Mouse (Mus musculus): ENCODE results near the gene Sap18b.
"Not testable (repeated sequence)": the region's sequence is repeated elsewhere in the genome, so short reads cannot be mapped to it uniquely, and the experiment has no call there.

Gene Sap18b

DNA sequence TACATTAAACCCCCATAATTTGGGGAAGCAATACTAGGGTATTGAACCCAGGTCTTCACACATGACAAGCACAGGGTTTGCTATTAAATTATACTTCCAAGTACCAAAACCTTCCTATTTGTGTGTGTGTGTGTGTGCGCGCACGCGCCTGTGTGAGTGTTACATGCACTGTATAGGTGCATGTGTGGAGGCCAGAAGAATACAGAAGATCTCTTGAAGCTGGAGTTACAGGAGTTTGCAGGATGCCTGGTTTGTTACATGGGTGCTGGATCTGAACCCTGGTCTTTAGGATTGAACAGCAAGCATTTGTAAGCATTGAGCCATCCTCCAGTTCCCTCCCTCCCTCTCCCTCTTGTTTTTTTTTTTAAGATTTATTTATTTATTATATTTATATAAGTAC lies 14.1 kb downstream of the Sap18b start:
- Histone ChIP-seq H3K27me3 (ENCODE audit: control insufficient read depth, insufficient read depth, low read length, poor library complexity, severe bottlenecking) (no peaks in the 10 kb centered on the region), H3K36me3 (ENCODE audit: control insufficient read depth, insufficient read depth, low read length, poor library complexity, severe bottlenecking) (peaks cover 2% of the 10 kb centered on the region; the same call in 1 of the 2 replicates)
- no peak for DNase-seq (ENCODE audit: low read depth, low spot score)

DNA sequence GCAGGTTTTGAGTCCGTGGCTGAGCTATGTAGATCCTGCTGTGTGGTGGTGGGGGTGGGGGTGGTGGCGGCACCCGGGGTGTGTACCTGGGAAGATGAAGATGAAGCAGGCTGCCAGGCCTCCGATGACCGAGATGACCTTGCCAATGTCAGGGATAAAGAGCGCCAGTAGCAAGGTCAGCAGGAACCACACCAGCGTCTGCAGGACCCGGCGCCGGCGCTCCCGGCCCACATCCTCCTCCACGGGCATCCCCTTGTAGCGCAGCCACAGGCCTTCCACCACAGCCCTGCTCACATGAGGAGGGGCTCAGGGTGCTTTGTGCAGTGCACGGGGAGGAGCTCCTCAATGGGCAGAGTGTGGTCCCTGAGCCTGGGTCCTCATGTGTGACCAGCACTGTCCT lies 16.3 kb downstream of the Sap18b start:
- Histone ChIP-seq H3K36me3 (ENCODE audit: control insufficient read depth, insufficient read depth, low read length, poor library complexity, severe bottlenecking) (peaks cover 4% of the 10 kb centered on the region), H3K27me3 (ENCODE audit: control insufficient read depth, insufficient read depth, low read length, poor library complexity, severe bottlenecking) (no peaks in the 10 kb centered on the region)
- DNase-seq (ENCODE audit: low read depth, low spot score): no peak

DNA sequence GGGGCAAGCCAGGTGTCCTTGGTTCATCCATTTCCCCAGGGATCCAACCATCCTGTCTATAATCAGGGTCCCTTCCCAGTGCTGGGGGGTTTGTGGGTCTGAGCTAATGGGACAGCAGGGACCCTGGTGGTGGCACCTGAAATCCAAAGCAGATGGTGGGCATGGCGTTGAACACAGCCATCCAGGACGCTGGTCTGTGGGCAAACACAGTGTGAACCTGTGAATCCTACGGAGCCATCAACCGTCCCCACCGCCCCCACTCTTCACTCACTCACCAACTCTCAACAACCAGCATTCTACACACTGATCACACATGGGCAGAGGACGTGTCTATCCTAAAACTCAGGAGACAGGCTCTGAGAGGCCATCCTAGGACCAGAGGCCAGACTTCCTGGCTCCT lies 18.8 kb downstream of the Sap18b start:
- Histone ChIP-seq H3K27me3 (ENCODE audit: control insufficient read depth, insufficient read depth, low read length, poor library complexity, severe bottlenecking) (no peaks in the 10 kb centered on the region), H3K36me3 (ENCODE audit: control insufficient read depth, insufficient read depth, low read length, poor library complexity, severe bottlenecking) (peaks cover 7% of the 10 kb centered on the region)
- DNase-seq (ENCODE audit: low read depth, low spot score): no peak

DNA sequence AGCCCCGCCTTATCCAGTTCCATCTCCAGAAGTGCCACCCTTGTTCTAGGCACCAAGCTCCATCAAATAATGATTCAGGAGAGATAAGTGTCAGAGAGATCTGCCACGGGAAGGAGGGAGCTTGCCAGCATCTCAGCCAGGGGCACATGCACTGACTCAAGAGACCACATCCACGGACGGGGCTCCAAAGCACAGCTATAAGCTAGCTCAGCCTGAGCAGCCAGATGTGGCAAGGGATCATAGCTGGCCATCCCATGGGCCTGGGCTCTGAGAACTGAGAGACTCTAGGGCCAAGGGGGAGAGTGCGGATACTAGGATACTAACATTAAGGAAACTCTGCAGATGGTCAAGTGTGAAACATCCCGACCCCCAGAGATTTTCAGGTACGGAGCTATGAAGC lies 19.9 kb downstream of the Sap18b start:
- no peak for DNase-seq (ENCODE audit: low read depth, low spot score)
- H3K36me3 ChIP-seq (ENCODE audit: control insufficient read depth, insufficient read depth, low read length, poor library complexity, severe bottlenecking): peaks cover 7% of the 10 kb centered on the region
- no peaks in the 10 kb centered on the region for H3K27me3 ChIP-seq (ENCODE audit: control insufficient read depth, insufficient read depth, low read length, poor library complexity, severe bottlenecking)

DNA sequence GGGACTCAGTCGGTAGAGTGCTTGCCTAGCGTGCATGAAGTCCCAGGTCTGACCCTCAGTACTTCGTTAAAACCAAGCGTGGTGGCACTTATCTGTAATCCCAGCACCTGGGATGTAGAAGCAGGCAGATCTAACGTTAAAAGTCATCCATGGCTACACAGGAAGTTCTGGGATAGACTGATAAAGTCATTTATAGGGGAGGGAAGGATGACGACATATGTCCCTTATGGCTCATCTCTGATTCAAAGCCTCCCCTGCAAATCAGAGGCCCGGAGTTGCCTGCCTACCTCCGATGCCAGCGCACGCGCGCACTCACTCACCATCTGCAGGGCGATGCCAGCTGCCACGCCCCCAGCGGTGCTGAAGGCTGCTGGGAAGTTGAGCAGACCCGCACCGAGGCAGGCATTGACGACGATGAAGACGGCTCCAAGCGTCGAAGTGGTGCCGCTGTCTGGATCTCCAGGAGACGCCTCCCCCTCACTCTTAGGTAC lies 23.0 kb downstream of the Sap18b start:
- peaks cover 5% of the 10 kb centered on the region for H3K36me3 ChIP-seq (ENCODE audit: control insufficient read depth, insufficient read depth, low read length, poor library complexity, severe bottlenecking)
- DNase-seq (ENCODE audit: low read depth, low spot score): no peak
- H3K27me3 ChIP-seq (ENCODE audit: control insufficient read depth, insufficient read depth, low read length, poor library complexity, severe bottlenecking): no peaks in the 10 kb centered on the region

DNA sequence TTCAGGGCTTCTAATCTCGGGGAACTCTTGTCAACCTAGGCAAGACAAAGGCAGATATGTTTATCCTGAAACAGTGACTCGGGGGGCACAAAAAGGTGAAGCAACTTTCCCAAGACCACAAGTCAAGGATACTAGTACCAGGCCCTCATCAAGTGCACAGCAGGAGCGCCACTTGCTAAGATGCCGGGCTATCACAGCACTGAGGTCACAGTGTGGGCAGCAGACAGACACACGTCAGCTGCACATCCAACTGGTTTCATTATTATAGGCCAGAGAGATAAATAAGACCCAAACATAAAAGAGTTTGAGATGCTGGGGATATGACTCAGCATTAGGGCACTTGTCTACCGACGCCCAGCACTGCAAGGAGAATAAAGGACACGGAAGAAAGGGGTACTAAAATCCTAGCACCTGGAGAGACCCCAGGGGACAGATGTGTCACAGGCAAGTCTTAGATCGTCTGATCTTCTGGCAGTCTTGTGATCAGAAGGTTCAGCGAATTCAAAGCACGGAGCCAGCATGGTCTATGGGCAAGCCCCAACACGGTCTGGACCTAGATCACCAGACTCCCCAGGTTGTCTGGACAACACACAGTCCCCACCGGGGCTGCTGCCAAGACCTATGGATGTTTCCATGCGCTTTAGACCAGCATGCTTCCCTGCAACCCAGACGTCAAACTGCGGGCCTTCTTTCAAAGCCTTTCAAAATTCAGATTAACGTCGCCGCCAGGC lies 23.8 kb downstream of the Sap18b start:
- H3K27me3 ChIP-seq (ENCODE audit: control insufficient read depth, insufficient read depth, low read length, poor library complexity, severe bottlenecking): no peaks in the 10 kb centered on the region; the same call in 1 of the 2 replicates
- no peak for DNase-seq (ENCODE audit: low read depth, low spot score)
- peaks cover 5% of the 10 kb centered on the region for H3K36me3 ChIP-seq (ENCODE audit: control insufficient read depth, insufficient read depth, low read length, poor library complexity, severe bottlenecking)

DNA sequence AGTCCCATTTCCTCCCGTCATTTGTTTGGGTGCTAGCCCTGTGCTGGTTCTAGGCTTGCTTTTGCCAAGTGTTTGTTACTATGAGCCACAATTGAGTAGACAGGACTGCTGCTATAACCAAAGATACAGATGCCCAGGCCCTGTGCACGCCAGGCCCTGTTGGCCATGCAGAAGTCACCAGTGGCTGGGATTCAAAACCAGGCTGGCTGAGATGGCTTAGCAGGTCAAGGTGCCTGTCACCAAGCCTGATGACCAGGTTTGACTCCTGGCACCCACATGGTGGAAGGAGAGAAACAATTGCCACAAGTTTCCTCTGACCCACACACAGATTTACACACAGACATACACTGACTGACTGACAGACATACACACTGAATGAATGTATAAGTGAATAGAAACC lies 25.2 kb downstream of the Sap18b start:
- H3K27me3 ChIP-seq (ENCODE audit: control insufficient read depth, insufficient read depth, low read length, poor library complexity, severe bottlenecking): no peaks in the 10 kb centered on the region; the same call in 1 of the 2 replicates
- no peak for DNase-seq (ENCODE audit: low read depth, low spot score)
- peaks cover 5% of the 10 kb centered on the region for H3K36me3 ChIP-seq (ENCODE audit: control insufficient read depth, insufficient read depth, low read length, poor library complexity, severe bottlenecking)

DNA sequence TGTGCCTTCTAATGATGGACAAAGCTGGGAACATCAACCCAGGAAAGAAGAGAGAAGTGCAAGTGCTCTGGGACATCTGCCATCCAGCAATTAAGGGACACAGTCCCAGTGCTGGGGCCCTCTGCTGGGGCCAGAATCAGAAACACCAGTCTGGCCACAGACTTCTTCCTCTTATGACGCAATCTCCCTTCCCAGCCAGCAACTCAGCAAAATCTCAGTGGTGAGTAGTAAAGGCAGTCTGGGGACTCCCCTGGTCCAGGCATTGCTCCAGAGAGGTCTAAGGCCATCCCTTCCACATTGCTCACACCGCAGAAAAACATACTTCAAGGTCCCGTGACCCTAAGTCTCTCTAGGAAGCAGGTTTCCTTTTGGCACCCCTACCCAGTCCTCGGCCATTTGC lies 27.1 kb downstream of the Sap18b start:
- peak; percentile 32 for DNase-seq (ENCODE audit: low read depth, low spot score)
- peaks cover 3% of the 10 kb centered on the region for H3K36me3 ChIP-seq (ENCODE audit: control insufficient read depth, insufficient read depth, low read length, poor library complexity, severe bottlenecking)
- no peaks in the 10 kb centered on the region; the same call in 1 of the 2 replicates for H3K27me3 ChIP-seq (ENCODE audit: control insufficient read depth, insufficient read depth, low read length, poor library complexity, severe bottlenecking)

DNA sequence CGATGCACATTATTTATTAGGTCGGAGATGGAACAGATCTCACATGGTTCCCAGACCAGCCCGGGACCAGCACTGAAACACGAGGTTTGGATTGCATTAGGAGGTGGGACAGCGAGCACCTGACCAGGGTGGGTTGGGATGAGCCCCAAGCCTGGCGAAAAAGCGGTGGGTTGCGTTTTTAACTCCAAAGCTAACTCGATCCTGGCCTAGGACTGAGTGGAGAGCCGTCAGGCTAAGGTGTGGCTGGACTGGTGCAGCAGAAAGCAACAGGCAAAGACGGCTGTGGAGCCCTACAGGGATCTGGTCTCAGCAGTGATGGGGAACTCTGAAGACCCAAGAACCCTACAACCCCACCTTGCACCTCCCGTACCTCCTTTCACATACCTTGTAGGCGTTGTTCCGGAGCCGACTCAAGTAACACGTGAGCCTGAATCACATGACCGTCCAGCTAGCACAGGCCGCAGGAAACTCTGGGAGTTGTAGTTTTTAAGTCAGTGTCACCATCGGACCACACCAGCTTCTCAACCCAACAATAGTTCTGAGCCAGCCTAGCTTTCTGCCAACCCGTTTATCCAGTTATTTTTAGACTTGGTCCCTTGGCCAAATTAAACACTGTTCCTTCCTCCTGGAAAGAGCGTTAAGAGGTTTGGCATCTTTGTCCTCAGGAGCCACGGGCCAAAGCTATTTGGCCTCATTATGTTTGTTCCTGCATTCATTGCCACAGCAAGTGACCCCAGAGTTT lies 28.1 kb downstream of the Sap18b start, which contains the start of gene Slc38a7:
Gene Slc38a7, minus strand, starts transcription at position 438 of the 742 bp plus-strand sequence.
- H3K27me3 ChIP-seq (ENCODE audit: control insufficient read depth, insufficient read depth, low read length, poor library complexity, severe bottlenecking): no peaks in the 10 kb centered on the region; the same call in 1 of the 2 replicates
- peaks cover 2% of the 10 kb centered on the region; the same call in 1 of the 2 replicates for H3K36me3 ChIP-seq (ENCODE audit: control insufficient read depth, insufficient read depth, low read length, poor library complexity, severe bottlenecking)
- peak; percentile 93 for DNase-seq (ENCODE audit: low read depth, low spot score)

DNA sequence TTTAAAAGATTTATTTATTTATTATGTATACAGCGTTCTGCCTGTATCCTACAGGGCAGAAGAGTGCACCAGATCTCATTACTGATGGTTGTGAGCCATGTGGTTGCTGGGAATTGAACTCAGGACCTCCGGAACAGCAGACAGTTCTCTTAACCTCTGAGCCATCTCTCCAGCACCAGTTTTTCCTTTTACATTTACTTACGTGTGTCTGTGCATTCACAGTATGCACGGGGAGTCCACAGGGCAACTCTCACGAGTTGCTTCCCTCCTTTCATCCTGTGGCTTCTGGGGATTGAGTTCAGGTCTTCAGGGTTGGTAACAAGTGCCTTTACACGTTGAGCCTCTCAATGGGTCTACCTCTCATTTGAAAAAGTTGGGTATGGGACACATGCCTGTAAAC lies 29.0 kb downstream of the Sap18b start:
- Histone ChIP-seq H3K27me3 (ENCODE audit: control insufficient read depth, insufficient read depth, low read length, poor library complexity, severe bottlenecking) (no peaks in the 10 kb centered on the region; the same call in 1 of the 2 replicates), H3K36me3 (ENCODE audit: control insufficient read depth, insufficient read depth, low read length, poor library complexity, severe bottlenecking) (no peaks in the 10 kb centered on the region)
- DNase-seq (ENCODE audit: low read depth, low spot score): no peak

DNA sequence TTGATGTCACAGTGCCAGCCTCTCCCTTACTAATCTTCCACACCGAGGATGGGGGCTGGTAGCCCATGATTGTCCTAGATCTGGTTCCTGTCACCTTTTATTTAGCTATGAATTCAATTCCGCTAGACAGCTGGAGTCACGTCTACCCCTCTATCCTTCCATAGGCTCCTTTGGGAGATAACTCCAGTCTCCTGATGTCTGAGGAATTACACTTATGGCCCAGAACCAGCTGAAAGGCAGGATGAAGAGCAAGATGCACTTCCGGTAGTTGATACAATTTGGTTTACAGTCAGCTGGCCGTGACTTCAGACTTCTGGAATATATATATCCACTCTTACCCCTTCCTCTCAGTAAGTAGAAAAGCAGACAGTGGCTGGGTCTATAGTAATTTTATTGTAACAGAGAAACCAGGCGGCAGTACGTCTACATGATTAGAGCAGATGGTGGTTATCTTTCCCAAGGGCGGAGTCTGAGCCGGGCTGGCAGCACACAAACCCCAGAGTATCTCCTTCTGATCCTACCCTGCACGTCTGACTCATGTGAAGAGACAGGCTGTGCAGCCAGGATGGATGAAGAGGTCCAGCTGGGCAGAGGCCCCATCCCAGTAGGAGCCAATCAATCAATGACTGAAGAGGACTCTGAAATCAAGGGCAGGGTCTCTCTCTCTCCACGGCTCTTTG lies 38.8 kb downstream of the Sap18b start:
- not testable (repeated sequence) for H3K36me3 ChIP-seq (ENCODE audit: control insufficient read depth, insufficient read depth, low read length, poor library complexity, severe bottlenecking); H3K27me3 ChIP-seq (ENCODE audit: control insufficient read depth, insufficient read depth, low read length, poor library complexity, severe bottlenecking); DNase-seq (ENCODE audit: low read depth, low spot score)

DNA sequence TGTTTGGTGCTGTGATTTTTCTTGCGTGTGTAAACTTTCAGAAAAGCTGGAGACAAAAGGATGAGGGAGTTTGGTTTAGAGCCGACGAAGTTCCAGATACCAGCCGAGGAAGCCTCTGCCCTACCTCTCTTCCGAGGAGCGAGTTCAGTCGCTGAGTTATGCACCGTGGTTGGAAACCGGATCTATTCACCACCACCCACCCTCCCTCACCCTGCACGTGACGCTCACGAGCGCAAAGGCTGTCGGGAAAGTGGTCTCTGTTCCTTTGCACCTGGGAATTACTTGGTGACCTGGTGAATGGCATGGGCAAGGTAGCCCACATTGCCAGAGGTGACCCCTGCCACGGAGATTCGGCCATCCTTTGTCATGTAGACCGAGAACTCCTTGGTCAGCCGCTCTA lies 39.7 kb downstream of the Sap18b start:
- not testable (repeated sequence) for H3K27me3 ChIP-seq (ENCODE audit: control insufficient read depth, insufficient read depth, low read length, poor library complexity, severe bottlenecking); DNase-seq (ENCODE audit: low read depth, low spot score); H3K36me3 ChIP-seq (ENCODE audit: control insufficient read depth, insufficient read depth, low read length, poor library complexity, severe bottlenecking)

DNA sequence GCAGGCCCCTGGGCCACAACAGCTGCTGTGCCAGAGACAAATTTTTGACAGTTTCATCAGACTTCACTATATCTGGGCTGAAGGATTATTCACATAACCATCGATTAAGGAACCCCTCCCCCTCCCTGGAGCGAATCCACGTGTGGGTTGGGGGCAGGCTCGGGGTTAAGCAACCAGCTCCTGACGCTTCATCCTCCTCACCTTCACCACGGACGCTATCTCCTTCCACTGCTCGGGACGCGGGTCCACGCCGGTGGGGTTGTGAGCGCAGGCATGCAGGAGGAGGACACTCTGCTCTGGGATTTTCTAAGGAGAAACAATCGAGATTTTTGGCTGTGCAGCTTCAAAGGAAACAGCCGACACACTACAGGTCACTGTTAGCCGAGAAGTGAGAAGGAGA lies 46.5 kb downstream of the Sap18b start:
- Histone ChIP-seq H3K27me3 (ENCODE audit: control insufficient read depth, insufficient read depth, low read length, poor library complexity, severe bottlenecking) (no peaks in the 10 kb centered on the region), H3K36me3 (ENCODE audit: control insufficient read depth, insufficient read depth, low read length, poor library complexity, severe bottlenecking) (peaks cover 18% of the 10 kb centered on the region)
- DNase-seq (ENCODE audit: low read depth, low spot score): no peak

DNA sequence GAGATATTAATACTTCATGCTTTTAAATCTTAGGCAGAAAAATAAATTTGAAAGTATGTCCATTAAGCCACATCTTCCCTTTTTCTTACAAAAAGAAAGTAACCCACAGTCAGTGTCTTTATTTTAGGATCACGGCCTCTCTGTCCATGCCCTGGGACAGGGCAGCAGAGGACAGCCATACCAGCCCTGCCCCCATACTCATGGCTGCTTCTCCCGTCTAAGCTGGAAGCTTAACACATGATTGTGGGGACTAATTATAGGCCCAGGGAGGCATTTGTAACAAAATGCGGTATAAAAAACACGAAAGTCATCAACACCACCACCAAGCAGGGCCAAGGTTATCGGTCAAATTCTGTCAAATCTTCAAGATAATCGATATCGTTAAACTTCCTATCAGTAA lies 50.1 kb downstream of the Sap18b start:
- Histone ChIP-seq H3K36me3 (ENCODE audit: control insufficient read depth, insufficient read depth, low read length, poor library complexity, severe bottlenecking) (peaks cover 16% of the 10 kb centered on the region), H3K27me3 (ENCODE audit: control insufficient read depth, insufficient read depth, low read length, poor library complexity, severe bottlenecking) (no peaks in the 10 kb centered on the region)
- DNase-seq (ENCODE audit: low read depth, low spot score): no peak
